Mouse (Mus musculus) activated CD4-positive, CD25-positive, alpha-beta regulatory T cell, adult 9 weeks (primary cell): Measurements from ENCODE around the gene Olfr309. TPM values are rescaled to one million over a fixed set of nuclear protein-coding genes. Genes with fewer than 3 reads are reported as not detected.

Experiments used
- polyA plus RNA-seq: library from polyadenylated mRNA; unstranded; fragments of 100-300 nt; shearing (Covaris generic); gene quantifications from one replicate; pipeline ENCODE4 v1.2.1, GENCODE M21; 2017

Gene Olfr309
- polyA plus RNA-seq: not detected

GRCm38 (mm10) chr7:86313608-86314007 is at the start of gene Olfr309:
Gene Olfr309, minus strand, starts transcription at chr7:86313708.

GRCm38 (mm10) chr7:86337486-86337885 is 24.0 kb upstream of the Olfr309 start, which contains the start of gene Olfr307:
Gene Olfr307, minus strand, starts transcription at chr7:86337586.

GRCm38 (mm10) chr7:86325530-86325929 is 12.0 kb upstream of the Olfr309 start, which contains the start of gene Olfr308:
Gene Olfr308, minus strand, starts transcription at chr7:86325630.

DNA sequence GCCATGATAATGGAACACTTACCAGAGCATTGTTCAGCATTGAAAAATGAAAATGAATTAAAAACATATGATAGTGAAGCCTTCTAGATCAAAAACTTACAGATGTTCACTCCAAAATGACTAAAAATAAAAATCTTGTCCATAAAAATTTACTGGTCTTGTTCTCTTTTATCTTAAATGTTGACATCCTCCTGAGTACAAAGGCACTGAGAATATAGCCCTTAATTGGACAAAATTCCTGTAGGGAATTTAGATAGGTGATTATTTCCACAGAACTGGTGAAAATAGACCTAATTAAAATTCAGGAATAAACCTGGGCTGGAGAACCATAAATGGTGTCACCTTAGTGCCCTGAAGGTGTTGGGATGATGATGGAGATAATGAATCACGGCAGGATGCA is 36.4 kb downstream of the Olfr309 start, which contains the start of gene Olfr310:
Gene Olfr310, minus strand, starts transcription at position 101 of the 400 bp plus-strand sequence.

Other genes with a start within 250 kb of the Olfr309 start
- gene Vmn2r75, start 141.9 kb downstream of the Olfr309 start, polyA plus RNA-seq: not detected
- 0.02 TPM for gene Vmn2r76, start 67.4 kb downstream of the Olfr309 start, polyA plus RNA-seq
- gene Olfr310, start 36.5 kb downstream of the Olfr309 start, polyA plus RNA-seq: not detected
- not detected for gene Olfr308, start 11.9 kb upstream of the Olfr309 start, polyA plus RNA-seq
- gene Olfr307, start 23.9 kb upstream of the Olfr309 start, polyA plus RNA-seq: not detected
- gene Olfr305, start 53.2 kb upstream of the Olfr309 start, polyA plus RNA-seq: not detected
- gene Olfr304, start 73.0 kb upstream of the Olfr309 start, polyA plus RNA-seq: not detected
- not detected for gene Olfr303, start 84.1 kb upstream of the Olfr309 start, polyA plus RNA-seq
- gene Olfr301, start 90.1 kb upstream of the Olfr309 start, polyA plus RNA-seq: not detected
- not detected for gene Olfr299, start 146.2 kb upstream of the Olfr309 start, polyA plus RNA-seq
- gene Olfr298, start 178.8 kb upstream of the Olfr309 start, polyA plus RNA-seq: not detected
- not detected for gene Olfr297, start 206.3 kb upstream of the Olfr309 start, polyA plus RNA-seq